Mouse (Mus musculus): ENCODE results near the gene Gpnmb.

Gene Gpnmb

GRCm38 (mm10) chr6:49036275-49037267 lies at the start of gene Gpnmb:
Gene Gpnmb (plus strand): TSS chr6:49036546.
- in situ Hi-C loops (cut with MseI, MboI) = no loop called here

- in situ Hi-C loops (cut with MseI, MboI) = no loop called here
Observed at GRCm38 (mm10) chr6:48989971-48990370, 46.4 kb upstream of the Gpnmb start.

GRCm38 (mm10) chr6:48991991-48992390 lies 44.4 kb upstream of the Gpnmb start:
- in situ Hi-C loops (cut with MseI, MboI) = no loop called here

- in situ Hi-C loops (cut with MseI, MboI) = no loop called here
Observed at GRCm38 (mm10) chr6:48998186-48998585, 38.2 kb upstream of the Gpnmb start.

- in situ Hi-C loops (cut with MseI, MboI) = no loop called here
Observed at GRCm38 (mm10) chr6:48998796-48999195, 37.5 kb upstream of the Gpnmb start.

- in situ Hi-C loops (cut with MseI, MboI) = no loop called here
Observed at GRCm38 (mm10) chr6:49003381-49003780, 33.0 kb upstream of the Gpnmb start.

- in situ Hi-C loops (cut with MseI, MboI) = no loop called here
Observed at GRCm38 (mm10) chr6:49007981-49008380, 28.4 kb upstream of the Gpnmb start.

- in situ Hi-C loops (cut with MseI, MboI) = no loop called here
Observed at GRCm38 (mm10) chr6:49008420-49009160, 27.8 kb upstream of the Gpnmb start.

GRCm38 (mm10) chr6:49009161-49009555 lies 27.2 kb upstream of the Gpnmb start:
- in situ Hi-C loops (cut with MseI, MboI) = no loop called here

- in situ Hi-C loops (cut with MseI, MboI) = no loop called here
Observed at GRCm38 (mm10) chr6:49009665-49010064, 26.7 kb upstream of the Gpnmb start.

- in situ Hi-C loops (cut with MseI, MboI) = no loop called here
Observed at GRCm38 (mm10) chr6:49011191-49011590, 25.2 kb upstream of the Gpnmb start.

- in situ Hi-C loops (cut with MseI, MboI) = no loop called here
Observed at GRCm38 (mm10) chr6:49013023-49013422, 23.3 kb upstream of the Gpnmb start.

GRCm38 (mm10) chr6:49013458-49013857 lies 22.9 kb upstream of the Gpnmb start:
- in situ Hi-C loops (cut with MseI, MboI) = no loop called here

- in situ Hi-C loops (cut with MseI, MboI) = no loop called here
Observed at GRCm38 (mm10) chr6:49017150-49017549, 19.2 kb upstream of the Gpnmb start.

- in situ Hi-C loops (cut with MseI, MboI) = no loop called here
Observed at GRCm38 (mm10) chr6:49019341-49019740, 17.0 kb upstream of the Gpnmb start.

- in situ Hi-C loops (cut with MseI, MboI) = no loop called here
Observed at GRCm38 (mm10) chr6:49021141-49022012, 15.0 kb upstream of the Gpnmb start.

GRCm38 (mm10) chr6:49022384-49022783 lies 14.0 kb upstream of the Gpnmb start:
- in situ Hi-C loops (cut with MseI, MboI) = no loop called here

- in situ Hi-C loops (cut with MseI, MboI) = no loop called here
Observed at GRCm38 (mm10) chr6:49023315-49023714, 13.0 kb upstream of the Gpnmb start.

- in situ Hi-C loops (cut with MseI, MboI) = no loop called here
Observed at GRCm38 (mm10) chr6:49025290-49025689, 11.1 kb upstream of the Gpnmb start.

- in situ Hi-C loops (cut with MseI, MboI) = no loop called here
Observed at GRCm38 (mm10) chr6:49026496-49026895, 9.8 kb upstream of the Gpnmb start.

GRCm38 (mm10) chr6:49028019-49028418 lies 8.3 kb upstream of the Gpnmb start:
- in situ Hi-C loops (cut with MseI, MboI) = no loop called here

- in situ Hi-C loops (cut with MseI, MboI) = no loop called here
Observed at GRCm38 (mm10) chr6:49028708-49029107, 7.6 kb upstream of the Gpnmb start.

Data from mouse trophoblast stem cell (cell line).